Mouse (Mus musculus) liver, embryonic 14.5 days (tissue): ENCODE data around the gene Stac2. TPM values are rescaled to one million over a fixed set of nuclear protein-coding genes. Genes with fewer than 3 reads are reported as not detected.

Source experiments
- ATAC-seq: fragments of 200-750 bp; cut with Nextera tagmentation; 2 replicates; pipeline ENCODE4 v1.8.0; 2017; ENCODE audit warnings: moderate number of reproducible peaks, mild to moderate bottlenecking, moderate library complexity; ENCODE audit not compliant: insufficient read depth
- DNase-seq, 3 experiments: peaks; one replicate each; pipeline ENCODE4 v3.0.0-alpha.2; 2012 to 2013; ENCODE audit warnings: low read depth in 3 of 3, low spot score in 3 of 3
- H3K27ac ChIP-seq: fragments of 300-500 bp; sonication (generic); 2 replicates; pipeline ENCODE4 v1.5.1; 2014; ENCODE audit warnings: moderate library complexity, mild to moderate bottlenecking, control low read depth, inconsistent platforms
- H3K27me3 ChIP-seq: fragments of 300-500 bp; sonication (generic); 2 replicates; pipeline ENCODE4 v1.6.1; 2014; ENCODE audit warnings: mild to moderate bottlenecking, low read length, moderate library complexity; ENCODE audit not compliant: control insufficient read depth, insufficient read depth
- H3K36me3 ChIP-seq: fragments of 300-500 bp; sonication (generic); replicated peaks from 2 replicates; pipeline ENCODE4 v1.6.1; 2014; ENCODE audit warnings: low read depth; ENCODE audit not compliant: control insufficient read depth, insufficient read depth
- H3K4me1 ChIP-seq, 2 experiments: fragments of 200-500 bp in 1 of 2; fragments of 300-500 bp in 1 of 2; sonication (generic) in 1 of 2; replicated peaks; 2 replicates each; pipeline ENCODE4 v1.6.1; 2012 to 2014; ENCODE audit warnings: antibody characterized with exemption in 1 of 2, inconsistent platforms in 1 of 2, low read length in 1 of 2; ENCODE audit not compliant: control insufficient read depth in 2 of 2, insufficient read depth in 2 of 2
- H3K4me2 ChIP-seq: fragments of 300-500 bp; sonication (generic); 2 replicates; pipeline ENCODE4 v1.6.1; 2014; ENCODE audit warnings: low read depth, mild to moderate bottlenecking, control low read depth, moderate library complexity
- H3K4me3 ChIP-seq, 2 experiments: fragments of 200-500 bp in 1 of 2; fragments of 300-500 bp in 1 of 2; sonication (generic) in 1 of 2; 2 replicates each; pipeline ENCODE4 v1.5.1; 2012 to 2014; ENCODE audit warnings: low read depth in 2 of 2, low read length in 2 of 2, mild to moderate bottlenecking in 2 of 2, control low read depth in 1 of 2, inconsistent platforms in 1 of 2, moderate library complexity in 1 of 2; ENCODE audit not compliant: insufficient read depth in 1 of 2
- H3K9ac ChIP-seq: fragments of 300-500 bp; sonication (generic); replicated peaks from 2 replicates; pipeline ENCODE4 v1.6.1; 2014; ENCODE audit warnings: mild to moderate bottlenecking, control low read depth, moderate library complexity
- H3K9me3 ChIP-seq: fragments of 300-500 bp; sonication (generic); 2 replicates; pipeline ENCODE4 v1.6.1; 2016; ENCODE audit warnings: low read length, mixed read lengths; ENCODE audit not compliant: control insufficient read depth
- CTCF ChIP-seq: IDR thresholded peaks from 2 replicates; pipeline ENCODE4 v1.5.1; 2016; ENCODE audit warnings: antibody characterized with exemption, low read depth, control low read depth
- EP300 ChIP-seq: IDR thresholded peaks from 2 replicates; pipeline ENCODE4 v1.6.1; 2016; ENCODE audit warnings: antibody characterized with exemption, low read depth
- WGBS: fragments of 180-500 bp; shearing (Covaris S2); extraction: QIAGEN DNeasy Blood & Tissue Kit; methylation state at CpG from one replicate; pipeline ENCODE4 v1.1.7; 2014; ENCODE audit not compliant: insufficient replicate concordance; 5-methylcytosine and 5-hydroxymethylcytosine counted together
- polyA plus RNA-seq, 2 experiments: library from polyadenylated mRNA; depleted of rRNA in 1 of 2; stranded (reverse) in 1 of 2; unstranded in 1 of 2; fragments of >200 nt; fragmentation: Nextera tagmentation in 1 of 2; extraction: Ambion mirVana in 1 of 2; gene quantifications; 2 replicates each; pipeline versions ENCODE4 v1.2.1 to v1.2.3; 2012 to 2014

The Stac2 gene
- polyA plus RNA-seq, 2 experiments, result not detected

DNA sequence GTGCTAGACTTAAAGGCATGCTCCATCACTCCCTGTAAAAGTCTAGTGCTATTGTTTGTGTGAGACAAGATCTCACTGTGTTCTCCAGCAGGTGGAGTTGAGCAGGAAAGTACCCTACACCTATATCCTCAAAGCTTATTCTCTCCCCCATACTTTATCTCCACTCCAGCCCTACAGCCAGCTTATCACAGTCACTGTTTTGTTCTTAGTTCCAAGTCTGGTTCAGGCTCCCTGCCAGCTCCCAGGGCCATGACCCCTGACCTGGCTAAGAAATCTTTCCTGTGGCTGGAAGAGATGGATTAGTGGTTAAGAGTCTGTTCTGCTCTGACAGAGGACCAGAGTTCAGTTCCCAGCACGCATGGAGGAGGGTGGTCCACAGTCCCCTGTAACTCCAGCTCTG is 6.8 kb downstream of the Stac2 start:
- 46% methylated on average over 1 of the region's 1 CpGs for WGBS
- H3K36me3 ChIP-seq, result no peaks in the 10 kb centered on the region
- H3K4me3 ChIP-seq, result no peak overlapping the region
- TF ChIP-seq CTCF, result no peak
- no peak for TF ChIP-seq EP300
- no peak overlapping the region for H3K27ac ChIP-seq
- H3K9ac ChIP-seq, result no peak overlapping the region
- H3K4me1 ChIP-seq, result no peaks in the 10 kb centered on the region
- H3K9me3 ChIP-seq, result no peaks in the 10 kb centered on the region
- peaks cover 15% of the 10 kb centered on the region for H3K27me3 ChIP-seq
- DNase-seq (no peak), ATAC-seq (no peak)
- no peak overlapping the region for H3K4me2 ChIP-seq

DNA sequence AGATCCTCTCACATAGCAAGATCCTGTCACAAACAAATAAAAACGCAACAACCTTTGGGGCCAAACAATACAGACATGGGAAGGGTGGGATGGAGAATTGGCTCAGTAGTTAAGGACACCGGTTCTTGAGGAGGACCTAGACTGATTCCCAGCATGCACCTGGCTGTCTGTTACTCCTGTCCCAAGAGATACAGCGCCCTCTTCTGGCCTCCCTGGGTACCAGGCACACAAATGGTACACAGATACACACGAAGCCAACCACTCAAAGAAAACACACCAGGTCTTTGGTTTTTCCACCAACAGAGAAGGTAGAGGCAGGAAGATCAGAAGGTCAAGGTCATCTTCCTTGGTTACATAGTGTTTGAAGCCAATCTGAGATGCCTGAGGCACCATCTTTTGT is 7.7 kb downstream of the Stac2 start:
- WGBS, result 52% methylated on average over 4 of the region's 4 CpGs
- H3K27ac ChIP-seq, result no peak overlapping the region
- peaks cover 6% of the 10 kb centered on the region for H3K27me3 ChIP-seq
- DNase-seq, result no peak
- no peaks in the 10 kb centered on the region for H3K9me3 ChIP-seq
- H3K36me3 ChIP-seq, result no peaks in the 10 kb centered on the region
- H3K9ac ChIP-seq, result no peak overlapping the region
- no peak overlapping the region for H3K4me2 ChIP-seq
- ATAC-seq, result no peak
- no peaks in the 10 kb centered on the region for H3K4me1 ChIP-seq
- peak; percentile 57 for TF ChIP-seq CTCF
- TF ChIP-seq EP300, result no peak
- no peak overlapping the region for H3K4me3 ChIP-seq

DNA sequence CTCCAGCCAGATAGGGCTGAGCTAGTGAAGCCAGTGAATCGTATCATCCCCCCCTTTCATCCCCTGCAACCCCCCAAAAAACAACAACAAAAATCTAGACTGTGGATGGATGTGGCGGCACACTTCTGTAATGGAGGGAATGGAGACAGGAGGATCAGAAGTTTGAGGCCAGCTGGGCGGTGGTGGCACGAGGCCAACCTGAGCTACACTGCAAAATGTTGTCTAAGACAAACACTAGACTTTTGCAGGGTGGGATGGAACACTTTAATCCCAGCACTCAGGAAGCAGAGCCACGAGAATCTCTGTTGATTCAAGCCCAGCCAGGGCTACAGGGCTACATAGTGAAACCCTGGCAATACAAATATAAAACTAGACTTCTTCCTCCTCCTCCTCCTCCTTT is 9.2 kb downstream of the Stac2 start:
- Histone ChIP-seq H3K27ac (no peak overlapping the region), H3K9ac (no peak overlapping the region), H3K4me2 (no peak overlapping the region), H3K4me3 (no peak overlapping the region), H3K4me1 (no peaks in the 10 kb centered on the region), H3K27me3 (no peaks in the 10 kb centered on the region), H3K36me3 (no peaks in the 10 kb centered on the region), H3K9me3 (no peaks in the 10 kb centered on the region)
- ATAC-seq (no peak), DNase-seq (no peak)
- TF ChIP-seq EP300 (no peak), CTCF (no peak)
- 48% methylated on average over 5 of the region's 5 CpGs for WGBS

DNA sequence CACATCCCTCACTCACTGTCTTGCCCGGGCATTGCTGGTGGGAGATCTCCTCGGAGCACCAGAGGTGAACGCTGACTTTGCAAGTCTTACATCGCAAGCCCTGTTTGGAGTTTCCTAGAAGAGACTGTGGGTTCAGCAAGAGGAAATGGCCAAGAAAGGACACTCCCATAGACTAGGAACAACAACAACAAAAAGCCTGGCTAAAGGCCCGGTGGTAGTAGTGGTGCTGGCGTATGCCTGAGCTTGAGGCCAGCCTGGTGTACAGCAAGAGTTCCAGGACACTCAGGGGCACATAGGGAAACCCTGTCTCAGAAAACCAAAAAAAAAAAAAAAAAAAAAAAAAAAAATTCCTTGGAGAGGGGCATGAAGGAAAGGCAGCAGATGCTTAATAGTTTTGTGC is 10.5 kb downstream of the Stac2 start:
- 47% methylated on average over 6 of the region's 6 CpGs for WGBS
- TF ChIP-seq CTCF (no peak), EP300 (no peak)
- Histone ChIP-seq H3K4me1 (no peaks in the 10 kb centered on the region), H3K27ac (no peak overlapping the region), H3K36me3 (no peaks in the 10 kb centered on the region), H3K27me3 (no peaks in the 10 kb centered on the region), H3K4me2 (no peak overlapping the region), H3K4me3 (no peak overlapping the region), H3K9ac (no peak overlapping the region), H3K9me3 (no peaks in the 10 kb centered on the region)
- ATAC-seq, result no peak
- no peak for DNase-seq

DNA sequence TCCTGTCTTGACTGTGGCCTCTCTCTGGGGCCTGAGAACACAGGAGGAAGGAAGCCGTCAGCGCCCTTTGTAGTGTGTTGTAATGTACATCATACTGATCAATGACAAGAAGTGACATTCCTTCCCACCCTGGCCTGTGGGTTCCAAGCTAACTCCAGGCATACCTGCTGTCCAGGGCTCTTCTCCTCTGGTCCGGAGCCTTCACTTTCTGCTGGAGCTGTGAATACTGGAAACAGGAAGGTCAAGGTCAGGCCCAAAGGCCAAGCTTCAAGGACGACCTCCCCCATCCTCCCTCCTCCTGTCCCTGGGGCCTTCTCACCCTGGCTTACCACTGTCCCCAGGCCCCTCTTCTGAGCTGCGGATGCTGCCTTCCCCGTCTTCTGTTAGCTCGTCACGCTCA is 12.3 kb downstream of the Stac2 start:
- ATAC-seq (no peak), DNase-seq (no peak)
- Histone ChIP-seq H3K9ac (no peak overlapping the region), H3K27ac (no peak overlapping the region), H3K4me1 (no peaks in the 10 kb centered on the region), H3K9me3 (no peaks in the 10 kb centered on the region), H3K36me3 (no peaks in the 10 kb centered on the region), H3K4me2 (no peak overlapping the region), H3K27me3 (peaks cover 10% of the 10 kb centered on the region), H3K4me3 (no peak overlapping the region)
- 56% methylated on average over 8 of the region's 8 CpGs for WGBS
- no peak for TF ChIP-seq CTCF
- no peak for TF ChIP-seq EP300

DNA sequence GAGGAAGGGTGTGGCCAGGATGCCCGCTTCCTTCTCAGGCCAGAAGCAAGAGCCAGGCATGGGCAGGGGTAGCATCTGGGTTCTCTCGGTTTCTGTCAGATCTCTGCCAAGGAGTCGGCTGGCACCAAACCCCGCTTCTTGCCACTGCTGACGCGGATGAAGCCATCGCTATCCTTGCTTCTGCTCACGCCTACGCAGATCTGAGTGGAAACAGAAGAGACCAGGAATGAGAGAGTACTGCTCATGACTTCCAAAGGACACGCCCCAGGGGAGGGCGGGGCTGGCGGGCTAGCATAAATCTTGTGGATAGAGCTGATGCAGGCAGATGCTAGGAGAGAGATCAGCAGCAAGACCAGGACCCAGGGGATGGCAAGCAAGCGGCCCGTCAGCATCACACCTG is 15.4 kb downstream of the Stac2 start:
- Histone ChIP-seq H3K27ac (no peak overlapping the region), H3K27me3 (peaks cover 23% of the 10 kb centered on the region), H3K9me3 (no peaks in the 10 kb centered on the region), H3K4me2 (no peak overlapping the region), H3K4me1 (no peaks in the 10 kb centered on the region), H3K9ac (no peak overlapping the region), H3K4me3 (no peak overlapping the region), H3K36me3 (no peaks in the 10 kb centered on the region)
- 58% methylated on average over 14 of the region's 14 CpGs for WGBS
- TF ChIP-seq CTCF (no peak), EP300 (no peak)
- ATAC-seq, result no peak
- no peak for DNase-seq
